Mouse (Mus musculus) frontal cortex, postnatal 10 days (tissue): ENCODE data around the gene Stim2.

Experiments
- DNase-seq, 2 experiments: peaks; one replicate each; pipeline ENCODE4 v3.0.0; 2022; ENCODE audit warnings: low spot score in 2 of 2, mixed read lengths in 1 of 2

The Stim2 gene

DNA sequence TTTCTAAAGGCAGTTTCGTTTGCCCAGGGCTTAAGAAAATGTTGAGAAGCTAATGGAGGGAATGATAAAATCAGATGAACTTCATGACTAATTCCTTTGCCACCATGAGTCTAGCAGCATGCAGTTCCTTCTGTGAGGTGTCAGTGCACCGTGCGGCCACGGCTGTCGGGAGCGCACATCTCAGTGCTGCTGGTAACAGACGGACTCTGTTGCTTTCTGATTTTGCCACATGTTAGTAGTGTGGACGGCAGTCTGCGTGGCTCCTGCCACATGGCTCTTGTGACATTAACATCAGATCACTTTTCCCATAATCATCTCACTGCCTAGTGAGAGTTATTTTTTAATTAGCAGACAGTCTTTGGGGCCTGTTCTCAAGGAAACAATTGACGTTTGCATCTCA is 118.2 kb downstream of the Stim2 start:
- DNase-seq: no peak

DNA sequence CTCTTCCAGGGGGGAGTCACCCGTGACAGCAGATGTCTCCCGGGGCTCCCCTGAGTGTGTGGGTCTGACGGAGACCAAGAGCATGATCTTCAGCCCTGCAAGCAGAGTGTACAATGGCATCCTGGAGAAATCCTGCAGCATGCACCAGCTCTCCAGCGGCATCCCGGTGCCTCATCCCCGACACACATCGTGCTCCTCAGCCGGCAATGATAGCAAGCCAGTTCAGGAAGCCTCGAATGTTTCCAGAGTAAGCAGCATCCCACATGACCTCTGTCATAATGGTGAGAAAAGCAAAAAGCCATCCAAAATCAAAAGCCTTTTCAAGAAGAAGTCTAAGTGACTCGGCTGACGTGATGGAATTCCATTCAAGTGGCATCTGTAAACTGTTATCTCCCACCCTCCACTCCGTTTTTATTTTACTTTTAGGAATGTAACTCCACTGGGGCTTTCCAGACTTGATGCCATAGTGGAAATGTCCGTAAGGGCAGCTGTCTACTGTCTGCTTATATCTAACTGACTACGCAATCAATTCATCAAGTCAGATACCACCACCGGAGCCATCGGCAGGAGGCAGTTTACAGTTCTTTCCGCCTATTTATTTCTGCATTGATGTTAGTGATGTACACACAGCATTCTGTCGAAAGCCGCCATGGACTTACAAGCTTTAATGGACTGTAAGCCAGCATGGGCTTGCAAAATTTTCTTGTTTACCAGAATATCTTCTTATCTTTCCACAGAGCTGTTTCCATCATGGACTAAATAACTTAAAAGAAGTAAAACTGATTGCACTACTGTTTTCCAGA is 120.3 kb downstream of the Stim2 start:
- DNase-seq: no peak

DNA sequence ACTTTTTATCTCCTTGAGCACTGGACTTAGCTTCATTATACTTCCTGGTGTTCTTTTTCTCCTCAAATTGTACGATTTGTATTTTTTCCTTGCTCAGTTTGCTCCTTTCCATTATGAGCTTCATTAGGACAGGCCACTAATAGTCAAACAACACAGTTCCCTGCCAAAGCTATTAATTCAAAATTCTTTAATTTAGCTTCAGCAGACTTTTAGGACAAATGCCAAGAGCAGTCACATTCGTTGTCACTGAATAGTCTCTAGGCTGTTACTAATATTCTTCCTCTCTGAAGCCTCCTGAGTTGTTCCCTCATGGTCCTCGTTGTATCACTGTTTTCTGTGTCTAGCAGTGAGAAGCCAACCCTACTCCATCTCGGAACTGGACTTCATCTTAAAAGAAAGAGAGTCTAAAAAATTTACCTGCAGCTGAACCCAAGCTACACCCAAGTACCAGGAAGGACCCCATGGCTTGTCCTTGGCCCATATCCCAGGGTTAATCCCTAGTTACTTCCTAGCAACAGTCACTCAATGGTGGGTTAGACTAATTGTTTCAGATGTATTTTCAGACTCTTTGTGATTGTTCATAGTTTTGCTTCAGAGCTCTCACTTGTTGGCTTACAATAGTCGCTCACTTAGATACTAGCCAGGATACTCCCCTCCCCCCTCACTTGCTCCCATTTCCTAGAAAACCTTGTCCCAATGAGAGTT is 149.9 kb downstream of the Stim2 start:
- no peak for DNase-seq

DNA sequence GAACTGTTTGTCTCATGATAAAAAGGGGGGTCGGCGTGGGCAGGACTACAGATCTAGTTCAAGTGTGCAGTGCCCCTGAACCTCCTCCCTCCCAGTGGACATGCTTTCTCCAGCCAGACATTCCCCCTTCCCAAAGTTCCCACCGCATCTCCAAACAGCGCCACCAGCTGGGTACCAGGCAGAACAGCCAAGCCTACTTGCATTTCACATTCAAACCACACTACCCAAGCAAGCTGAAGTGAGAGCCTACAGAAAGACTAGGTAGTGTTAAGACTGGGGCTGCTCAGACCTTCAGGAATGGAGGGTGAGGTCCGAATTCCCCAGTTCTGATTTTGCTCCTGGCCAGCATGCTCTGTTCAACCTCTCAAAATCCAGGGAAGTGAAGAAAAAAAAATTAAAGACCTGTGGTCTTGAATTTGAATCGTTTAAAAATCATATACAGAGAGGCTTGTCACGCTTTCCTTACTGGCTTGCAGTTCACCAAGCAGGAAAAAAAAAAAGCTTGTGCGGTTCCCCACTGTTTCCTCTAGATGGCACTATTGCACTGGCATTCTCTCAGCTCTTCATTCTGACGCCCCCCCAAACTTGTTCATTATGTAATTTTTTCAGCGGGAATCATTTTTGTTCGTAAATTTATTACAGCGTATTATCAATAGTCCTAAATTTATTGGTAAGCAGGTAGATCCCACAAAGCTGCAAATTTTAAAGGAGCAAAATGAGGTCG is 156.4 kb downstream of the Stim2 start:
- DNase-seq: peak in 1 of 2 experiments; percentile 27

DNA sequence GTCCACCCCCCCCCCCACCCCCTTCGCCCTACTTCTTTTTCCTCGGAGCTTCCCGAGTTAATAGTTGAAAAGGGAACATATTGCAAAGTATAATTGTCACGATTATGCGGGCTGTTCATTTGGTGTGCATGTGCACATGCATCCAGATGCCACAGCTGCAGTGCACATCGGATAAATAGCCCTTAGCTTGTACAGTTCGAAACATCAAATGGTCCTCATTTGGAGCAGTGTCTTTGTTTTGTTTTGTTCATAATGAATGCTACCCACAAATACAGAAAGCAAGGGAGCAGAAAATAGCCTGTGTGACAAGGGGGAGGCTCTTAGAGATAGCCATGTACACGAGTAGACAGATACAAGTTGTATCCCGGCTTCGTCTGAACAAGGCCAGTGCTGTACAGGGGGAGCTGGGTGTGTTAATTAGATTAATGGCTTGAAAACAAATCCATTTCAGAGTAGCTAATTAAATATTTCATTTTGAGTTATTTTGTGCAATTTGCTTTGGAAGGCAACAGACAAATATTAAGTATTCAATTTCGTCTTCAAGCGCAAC is 157.0 kb downstream of the Stim2 start:
- DNase-seq: no peak

DNA sequence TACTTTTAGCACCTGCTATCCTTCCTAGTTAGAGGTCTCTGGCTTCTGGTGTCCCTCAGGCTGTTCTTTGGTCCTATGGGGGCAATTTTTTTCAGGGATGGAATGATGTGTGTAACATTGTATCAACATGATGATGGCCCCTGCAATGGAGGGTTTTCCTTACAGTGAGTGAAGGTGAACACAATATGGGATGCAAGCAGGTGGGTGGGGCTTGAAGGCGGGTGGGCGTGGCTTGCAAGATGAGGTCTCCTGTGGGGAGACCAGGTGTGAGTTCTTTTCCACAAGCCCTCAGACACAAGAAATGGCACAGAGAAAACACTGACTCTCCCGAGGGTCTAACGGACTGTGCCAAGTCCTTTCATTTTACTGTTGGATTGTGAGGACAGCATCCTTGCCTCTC is 157.6 kb downstream of the Stim2 start:
- no peak for DNase-seq

DNA sequence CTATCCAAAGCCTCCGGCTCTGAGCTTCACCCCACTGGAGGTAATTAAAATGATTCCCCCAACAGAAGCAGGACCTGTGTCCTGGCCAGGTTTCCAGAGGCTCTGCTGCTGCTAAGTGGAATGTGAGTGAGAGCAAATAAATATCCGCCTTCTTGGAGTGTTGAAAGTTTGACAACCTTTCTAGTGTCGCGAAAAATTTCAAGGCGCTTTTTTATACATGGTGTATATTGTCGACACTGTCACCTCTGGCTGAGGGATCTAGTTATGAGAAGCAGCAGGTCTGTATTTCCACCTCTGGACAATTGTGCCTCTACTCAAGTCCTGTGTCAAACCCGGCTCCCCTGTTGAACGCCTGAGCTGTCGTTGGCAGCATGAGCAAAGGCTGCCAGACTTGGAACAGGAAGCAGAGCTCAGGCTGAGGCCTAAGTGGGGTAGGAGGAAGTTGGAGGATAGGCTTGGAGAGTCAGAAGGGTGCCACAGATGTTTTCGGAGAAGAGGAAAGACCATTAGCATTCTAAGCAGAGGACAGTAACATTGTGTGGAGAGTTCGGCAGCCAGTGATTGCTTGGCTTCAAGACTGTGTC is 158.7 kb downstream of the Stim2 start:
- no peak for DNase-seq

DNA sequence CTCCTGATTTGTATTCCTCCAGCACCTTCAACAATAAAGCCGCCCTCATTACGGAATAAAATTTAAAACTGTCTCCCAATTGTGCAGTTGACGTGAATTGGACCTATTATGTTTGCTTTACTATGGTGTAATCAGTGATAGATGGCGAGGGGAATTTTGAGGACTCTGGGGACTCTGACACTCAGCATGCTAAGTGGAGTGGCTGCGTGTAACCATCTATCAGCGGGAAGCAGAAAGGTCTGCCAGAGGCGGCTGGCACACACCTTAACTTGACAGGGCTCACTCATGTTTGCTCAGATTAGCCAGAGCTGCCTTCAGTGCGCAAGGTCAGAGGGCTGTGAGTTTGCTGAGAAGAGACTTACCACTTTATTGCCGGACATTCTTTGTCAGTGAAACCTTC is 159.9 kb downstream of the Stim2 start:
- no peak for DNase-seq

DNA sequence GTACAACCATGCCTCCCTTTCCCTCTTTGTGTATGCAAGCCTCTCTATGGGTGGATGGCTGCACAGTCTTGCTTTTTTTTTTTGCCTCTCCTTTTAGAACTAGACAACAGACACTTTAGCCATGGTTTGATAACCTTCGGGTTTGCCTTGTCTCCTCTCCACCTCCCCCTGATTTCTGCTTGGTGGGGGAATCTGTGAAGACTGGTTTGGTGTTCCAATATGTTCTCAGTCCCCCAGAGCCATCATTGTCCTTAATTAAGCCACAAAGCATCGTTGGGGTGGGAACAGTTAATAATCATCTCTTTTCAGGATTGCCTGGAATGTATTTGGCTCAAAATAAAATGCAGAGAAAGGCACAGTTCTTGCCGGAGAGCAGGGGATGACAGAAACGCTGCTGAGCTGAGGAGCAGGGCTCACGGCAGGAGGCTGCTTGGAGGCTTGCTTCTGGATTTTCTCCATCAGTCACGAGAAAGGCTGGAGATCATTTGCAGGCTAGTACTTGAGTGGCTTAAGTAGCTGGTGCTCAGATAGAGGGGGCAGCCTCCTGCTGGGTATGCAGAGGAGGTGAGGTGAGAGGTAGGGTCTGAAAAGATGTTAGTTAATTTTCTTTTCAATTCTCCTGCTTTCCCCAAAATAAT is 161.0 kb downstream of the Stim2 start:
- DNase-seq: no peak

DNA sequence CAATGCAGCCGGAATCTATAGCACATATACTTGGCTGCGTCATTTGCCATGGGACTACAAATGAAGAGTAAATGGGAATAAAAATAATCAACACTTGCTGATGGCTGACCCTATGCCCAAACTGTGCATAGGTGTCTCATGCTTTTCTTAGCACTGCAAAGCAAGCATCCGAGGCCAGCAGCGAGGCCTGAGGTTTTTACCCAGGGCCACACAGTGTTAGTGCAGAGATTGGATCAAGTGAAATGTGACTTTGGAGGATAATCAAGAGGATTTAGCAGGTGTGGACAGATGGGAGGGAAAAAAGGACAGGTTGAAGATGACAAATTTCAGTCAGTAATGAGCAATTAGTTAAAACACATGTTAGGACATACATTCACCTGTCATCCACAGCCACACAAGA is 162.3 kb downstream of the Stim2 start:
- no peak for DNase-seq

DNA sequence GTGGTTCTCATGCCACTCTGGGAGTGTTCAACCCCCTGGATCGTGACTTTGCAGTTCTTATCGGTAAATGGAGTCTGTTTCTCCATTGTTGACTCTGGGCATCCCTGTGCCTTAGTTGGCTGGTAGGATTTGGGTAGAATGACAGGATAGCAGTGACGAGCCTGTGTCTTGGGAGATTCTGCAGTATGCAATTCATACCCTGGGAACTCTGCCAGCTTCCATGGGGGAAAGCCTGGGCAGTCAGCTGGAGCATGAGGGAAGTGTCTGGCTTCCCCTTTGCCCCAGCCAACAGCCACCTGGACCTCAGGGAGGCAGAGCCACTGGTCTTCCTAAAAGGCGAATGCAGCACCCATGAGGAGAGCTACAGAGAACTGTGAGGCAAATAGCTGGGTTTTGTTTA is 165.6 kb downstream of the Stim2 start:
- DNase-seq: no peak
